Mouse (Mus musculus) spleen, embryonic (tissue): ENCODE results near the gene Fndc9.

Experiments used
- CTCF ChIA-PET: fragments of 350-600 bp; sonication (Branson Sonifier 250); formaldehyde crosslinking; loops from one replicate; lab custom pipeline; 2022; lab: Charles Lee

Fndc9 gene

DNA sequence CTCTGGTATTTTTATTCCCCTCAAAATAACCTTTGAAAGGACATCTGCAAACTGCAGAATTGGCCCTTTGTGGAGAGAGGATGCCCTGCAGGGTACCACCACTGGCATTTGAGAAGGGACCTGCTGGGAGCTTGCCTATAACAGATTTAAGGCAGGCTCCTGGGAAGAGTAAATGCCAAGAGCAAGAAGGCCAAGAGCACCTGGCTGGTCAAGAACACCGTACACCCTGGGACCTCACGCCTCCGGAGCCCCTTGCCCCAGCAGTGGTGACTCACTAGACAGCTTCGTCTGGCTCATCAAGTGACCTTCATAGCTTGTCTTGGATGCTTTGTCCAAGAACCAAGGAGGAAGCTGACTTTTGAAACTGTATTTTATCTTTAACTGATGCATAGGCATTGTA, 2.5 kb upstream of the Fndc9 start:
- CTCF ChIA-PET = no interaction called here

DNA sequence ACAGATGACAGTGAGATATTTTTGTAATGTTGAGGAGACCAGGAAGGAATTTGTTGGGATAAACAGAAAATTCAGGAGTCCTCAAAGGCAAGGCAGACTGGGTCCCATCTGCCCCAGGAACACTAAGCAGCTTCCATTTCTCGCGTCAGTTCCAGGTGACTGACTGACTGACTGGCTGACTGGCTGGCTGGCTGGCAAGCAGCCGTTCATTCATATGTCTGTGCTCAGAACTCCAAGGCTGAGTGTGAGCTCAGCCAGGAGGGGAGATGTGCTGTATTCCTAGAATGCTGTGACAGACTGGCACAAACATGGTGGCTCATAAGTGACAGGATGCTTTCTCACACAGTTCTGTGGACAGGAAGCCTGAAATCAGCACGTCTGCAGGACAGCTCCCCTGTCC, 1.4 kb upstream of the Fndc9 start:
- CTCF ChIA-PET = no interaction called here

DNA sequence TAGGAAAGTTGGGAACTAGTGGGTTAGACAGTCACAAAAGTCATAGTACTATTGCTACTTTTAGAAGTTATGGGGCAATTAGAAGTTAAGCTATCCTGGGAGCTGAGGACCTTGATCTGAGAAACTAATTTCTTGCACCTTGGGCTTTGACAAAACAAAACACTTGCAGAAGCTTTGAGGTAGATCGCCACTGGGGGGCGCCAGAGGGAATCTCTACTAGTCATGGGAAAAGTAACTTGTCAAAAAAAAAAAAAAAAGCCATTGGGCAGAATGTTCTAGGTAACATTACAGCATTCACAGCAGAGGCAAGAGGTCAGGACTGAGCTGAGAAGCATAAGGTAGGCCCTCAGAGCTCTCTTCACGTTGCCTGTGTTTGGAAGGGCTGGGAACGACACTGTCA, 1.6 kb downstream of the Fndc9 start:
- CTCF ChIA-PET = interaction anchor here (0.7 kb wide), 1 partner anchor 1151 kb away, joined by 5 read pairs; no protein-coding TSS in a partner anchor

DNA sequence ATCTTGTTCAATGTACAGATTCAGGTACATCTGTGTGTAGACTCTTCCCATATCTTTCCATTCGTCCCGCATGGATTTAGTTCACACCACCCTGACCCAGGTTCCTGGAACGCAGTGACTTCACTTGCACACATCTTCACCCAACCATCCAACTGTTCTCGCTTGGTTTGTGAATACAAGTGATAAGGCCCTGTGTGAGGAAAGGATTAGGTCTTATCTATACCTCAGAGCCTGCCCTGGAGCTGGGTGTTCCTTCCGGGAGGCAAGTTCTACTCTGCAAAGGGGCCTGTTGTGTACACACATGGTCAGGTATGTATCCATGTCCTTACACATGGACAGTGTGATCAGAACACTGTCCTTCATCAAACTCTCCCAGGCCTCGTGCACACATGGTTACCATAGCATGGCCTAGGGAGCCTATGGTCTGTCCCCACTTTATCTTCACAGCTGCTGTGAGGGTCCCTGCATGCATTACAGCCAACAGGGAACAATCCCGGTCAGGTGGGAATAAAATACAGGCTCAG, 5.9 kb downstream of the Fndc9 start:
- CTCF ChIA-PET = no interaction called here

DNA sequence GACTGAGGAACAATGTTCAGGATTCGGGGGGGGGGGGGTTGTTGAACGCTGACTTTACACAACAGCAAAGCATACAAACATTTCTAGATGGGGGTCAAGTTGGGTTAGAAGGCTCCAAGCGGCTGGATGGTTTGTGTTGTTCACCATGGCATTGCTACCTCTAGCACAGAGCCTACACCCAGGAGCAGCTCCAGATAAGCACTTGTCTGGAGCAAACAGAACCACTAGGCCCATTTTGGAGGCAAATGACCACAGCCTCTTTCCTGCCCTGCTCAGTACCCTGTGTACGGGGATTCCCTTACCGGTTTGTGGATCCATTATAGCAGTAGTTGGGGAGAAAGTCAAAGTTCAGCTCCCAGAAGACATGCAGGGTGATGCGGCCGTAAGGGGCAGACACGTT, 6.7 kb downstream of the Fndc9 start:
- CTCF ChIA-PET = interaction anchor here (0.7 kb wide), 1 partner anchor 20 kb away, joined by 13 read pairs; no protein-coding TSS in a partner anchor

DNA sequence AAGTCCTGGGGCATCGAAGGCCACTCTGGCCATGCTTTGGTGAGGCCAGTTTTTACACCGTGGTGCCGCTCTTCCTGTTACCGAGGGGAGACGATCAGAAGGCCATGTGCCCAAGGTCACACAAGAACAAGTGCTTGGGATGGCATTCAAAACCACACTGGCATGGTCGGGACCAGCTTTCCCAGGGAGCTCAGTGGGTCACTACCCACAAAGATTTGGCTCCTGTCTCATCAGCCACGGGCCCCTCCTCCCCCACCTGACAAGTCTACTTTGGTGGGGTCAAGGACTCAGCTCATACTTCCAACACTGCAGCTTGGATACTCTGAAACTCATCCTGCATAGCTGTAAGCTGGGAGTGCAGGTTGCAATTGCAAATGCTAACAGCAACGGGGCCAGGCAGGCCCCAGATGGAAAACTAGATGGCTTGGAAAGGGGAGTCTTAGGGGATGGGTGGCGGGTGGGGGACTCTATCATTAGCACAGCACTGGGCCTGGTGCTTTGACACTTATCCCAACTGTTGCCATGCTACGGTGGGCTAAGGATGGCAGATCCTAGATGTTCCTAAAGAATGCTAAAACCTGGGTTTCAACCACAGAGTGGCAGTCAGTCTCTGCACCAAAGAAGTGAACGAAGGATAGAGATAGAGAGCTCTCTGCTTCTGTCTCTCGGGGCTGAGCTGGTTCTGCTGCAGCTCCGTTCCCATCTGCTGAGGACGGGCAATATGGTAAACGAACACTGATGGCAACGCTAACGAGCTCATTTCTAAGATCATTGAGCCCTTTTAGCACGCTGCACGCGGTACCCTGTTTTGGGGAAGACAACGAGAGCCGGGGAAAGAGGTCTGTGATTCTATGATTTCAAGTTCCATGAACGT, 9.6 kb downstream of the Fndc9 start:
- CTCF ChIA-PET = no interaction called here

DNA sequence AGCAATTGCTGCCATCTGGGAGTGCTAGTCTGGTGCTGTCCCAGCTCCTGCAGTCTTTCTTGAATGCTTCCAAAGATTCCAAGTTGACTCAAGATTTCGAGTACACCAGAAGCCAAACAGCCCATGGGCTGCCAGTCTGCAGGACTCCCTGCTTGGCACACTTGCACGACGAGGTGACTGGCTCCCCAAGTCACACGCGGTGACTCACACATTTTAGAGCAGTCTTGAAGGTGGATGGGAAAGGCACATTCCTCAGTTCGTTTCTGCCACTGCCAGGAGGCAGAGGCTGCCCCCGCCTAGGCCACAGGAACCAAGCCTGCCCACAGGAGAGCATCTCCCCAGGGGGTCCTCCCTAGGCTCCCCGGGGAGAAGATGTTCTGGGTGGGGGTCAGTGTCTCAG, 10.6 kb downstream of the Fndc9 start:
- CTCF ChIA-PET = no interaction called here

DNA sequence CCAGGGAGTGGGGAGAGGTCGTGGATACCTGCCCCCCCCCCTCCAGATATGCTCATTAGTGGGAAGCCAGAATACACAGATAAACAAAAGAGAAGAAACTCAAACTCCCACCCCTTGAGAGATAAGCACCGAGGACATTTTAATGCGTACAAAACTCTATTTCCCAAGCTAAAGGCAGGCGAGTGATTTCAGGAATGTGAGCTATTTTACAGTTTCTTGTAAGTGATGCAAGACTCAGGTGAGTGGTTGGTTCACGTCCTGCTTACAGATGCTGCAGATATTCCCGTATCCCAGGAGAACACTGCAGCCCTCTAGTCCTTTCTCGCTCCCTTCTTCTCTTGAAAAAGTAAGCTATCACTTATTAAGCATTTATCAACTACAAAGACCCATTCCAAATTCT, 11.1 kb downstream of the Fndc9 start:
- CTCF ChIA-PET = no interaction called here

DNA sequence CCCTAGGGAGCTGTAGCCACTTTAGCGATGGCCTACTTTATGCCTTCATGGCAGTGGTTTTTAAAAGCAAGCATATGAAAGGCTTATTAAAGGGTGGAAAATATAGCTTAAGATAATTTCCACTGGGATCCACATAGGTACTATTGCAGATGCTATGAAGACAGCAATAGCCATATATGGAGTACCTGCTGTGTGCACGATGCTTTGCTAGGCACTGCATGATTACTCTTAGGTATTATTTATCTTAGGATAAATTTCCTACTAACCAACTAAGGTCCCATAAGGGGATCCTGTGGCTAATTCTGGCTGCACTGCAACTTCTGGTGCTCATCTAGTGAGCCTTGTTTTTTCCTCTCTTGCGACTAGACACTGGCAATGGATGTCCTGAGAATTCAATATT, 13.0 kb downstream of the Fndc9 start:
- CTCF ChIA-PET = no interaction called here

DNA sequence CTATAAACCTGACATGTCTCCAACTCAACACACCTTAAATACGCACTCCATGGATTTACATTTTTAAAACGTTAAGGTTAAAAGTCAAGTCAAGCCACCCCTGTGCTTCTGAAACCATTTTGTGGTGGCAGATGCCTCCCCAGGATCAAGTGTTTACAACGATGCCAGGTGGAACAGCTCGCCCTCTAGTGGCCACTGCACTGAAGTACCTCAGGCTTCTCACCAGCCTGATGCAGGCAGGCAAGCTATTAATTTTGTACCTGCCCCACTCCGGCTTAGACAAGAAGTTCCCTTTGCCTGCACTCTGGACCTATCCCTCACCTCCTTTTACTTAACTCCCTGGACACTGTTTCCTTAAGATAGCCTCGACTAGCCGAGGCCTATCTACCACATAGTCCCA, 16.7 kb downstream of the Fndc9 start:
- CTCF ChIA-PET = interaction anchor here (0.8 kb wide), 1 partner anchor 12 kb away, joined by 3 read pairs; no protein-coding TSS in a partner anchor

DNA sequence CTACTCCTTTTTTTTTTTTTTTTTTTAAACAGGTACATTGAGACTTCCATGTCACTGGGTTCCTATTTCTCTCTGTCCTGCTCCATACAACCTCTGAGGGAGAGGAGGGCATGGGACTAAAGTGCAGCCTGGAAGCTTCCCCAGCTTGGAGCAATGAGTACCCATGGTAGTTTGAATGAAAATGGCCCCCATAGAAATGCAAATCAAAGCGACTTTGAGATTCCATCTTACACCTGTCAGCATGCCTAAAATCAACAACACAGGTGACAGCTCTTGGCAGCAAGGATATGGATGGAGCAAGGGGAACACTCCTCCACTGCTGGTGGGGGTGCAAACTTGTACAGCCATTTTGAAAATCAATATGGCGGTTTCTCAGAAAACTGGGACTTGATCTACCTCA, 20.0 kb downstream of the Fndc9 start:
- CTCF ChIA-PET = interaction anchor here (0.6 kb wide), 1 partner anchor 14 kb away, joined by 3 read pairs; no protein-coding TSS in a partner anchor

DNA sequence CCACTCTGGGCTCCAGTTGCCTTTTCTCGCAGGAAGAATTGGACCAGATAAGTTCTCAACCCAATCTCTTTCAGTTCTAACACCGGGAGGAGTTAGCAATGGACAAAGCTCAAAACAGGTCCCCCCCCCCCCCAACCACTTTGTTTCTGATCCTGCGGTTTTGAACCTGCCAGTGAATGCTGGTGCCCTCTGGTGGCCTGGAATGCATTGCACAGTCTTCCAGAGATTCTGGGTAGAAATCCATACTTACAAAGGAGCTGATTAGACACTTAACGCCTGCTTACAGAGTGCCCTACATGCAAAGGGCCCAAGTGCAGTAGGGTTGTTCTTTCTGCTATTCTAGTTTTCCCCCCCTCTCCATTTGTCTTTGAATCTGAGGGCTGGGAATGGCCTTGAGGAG, 22.9 kb downstream of the Fndc9 start:
- CTCF ChIA-PET = interaction anchor here (1.0 kb wide), 1 partner anchor 18 kb away, joined by 3 read pairs; no protein-coding TSS in a partner anchor

DNA sequence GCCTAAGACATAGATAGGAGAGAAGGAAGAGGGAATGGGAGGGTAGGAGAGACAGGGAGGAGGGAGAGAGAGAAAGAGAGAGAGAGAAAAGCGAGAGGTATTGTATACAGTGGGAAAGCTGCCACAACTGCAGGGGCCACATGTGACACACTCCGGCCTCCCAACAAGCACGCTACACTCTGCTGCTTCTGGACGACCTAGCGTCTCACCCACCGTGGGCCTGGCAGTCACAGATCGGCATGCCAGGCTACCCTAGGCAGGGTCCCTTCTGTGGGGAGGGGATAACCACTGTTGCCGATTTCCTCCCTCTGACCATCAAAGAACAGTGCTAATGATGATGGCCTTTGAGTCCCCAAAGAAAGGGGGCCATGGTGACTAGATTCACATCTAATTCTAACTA, 23.4 kb downstream of the Fndc9 start:
- CTCF ChIA-PET = no interaction called here

DNA sequence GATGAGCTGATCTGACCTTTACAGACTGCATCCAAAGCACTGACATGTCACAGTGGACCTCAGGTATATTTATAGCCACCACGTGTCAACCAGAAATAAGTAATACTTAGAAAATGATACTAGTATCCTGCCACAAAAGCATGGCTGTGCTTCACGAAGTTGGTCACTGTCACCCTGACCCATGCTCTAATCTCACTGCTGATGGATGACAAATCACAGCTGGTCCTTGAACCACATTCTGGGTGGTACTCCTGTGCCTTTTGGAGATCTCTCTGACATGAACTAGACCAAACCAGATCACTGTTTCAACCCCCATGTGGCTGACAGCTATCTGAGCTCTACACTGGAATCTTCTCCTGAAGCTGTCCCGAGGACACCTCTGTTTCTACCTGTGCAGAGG, 27.5 kb downstream of the Fndc9 start:
- CTCF ChIA-PET = no interaction called here

DNA sequence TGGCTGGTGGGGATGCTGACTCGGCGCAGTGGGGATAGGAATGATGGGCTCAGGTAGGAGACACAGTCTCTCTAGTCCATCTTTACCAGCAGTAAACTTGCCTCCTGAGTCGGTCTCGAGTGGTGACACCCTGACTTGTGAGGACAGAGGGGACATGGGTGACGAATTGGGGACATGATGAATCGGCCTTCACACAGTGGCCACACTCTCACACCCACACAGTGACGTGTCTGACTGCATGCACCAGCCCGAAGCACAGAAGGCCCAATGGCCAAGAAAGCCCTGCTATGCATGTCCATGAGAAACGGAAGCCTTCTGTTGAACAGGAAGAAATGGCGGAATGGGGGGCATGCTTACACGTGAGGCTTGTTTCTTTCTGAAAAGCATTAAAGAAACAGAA, 28.0 kb downstream of the Fndc9 start:
- CTCF ChIA-PET = no interaction called here

DNA sequence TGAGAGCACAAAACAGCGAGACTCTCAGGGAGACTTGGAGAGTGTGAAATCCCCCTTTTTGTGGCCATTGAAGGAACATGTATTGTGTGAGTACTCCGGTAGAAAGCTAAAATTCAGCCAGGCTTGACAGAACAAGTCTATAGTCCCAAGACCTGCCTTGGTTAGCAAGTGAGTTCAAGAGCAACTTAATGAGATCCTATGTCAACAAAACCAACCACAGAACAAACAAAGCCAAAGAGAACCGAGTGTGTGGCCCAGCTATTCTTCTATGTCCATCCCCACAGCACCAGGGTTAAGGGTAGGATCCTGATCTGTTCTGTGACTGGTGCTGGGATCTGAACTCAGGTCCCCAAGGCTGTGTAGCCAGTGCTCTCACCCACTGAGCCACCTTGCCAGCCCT, 29.3 kb downstream of the Fndc9 start:
- CTCF ChIA-PET = interaction anchor here (0.8 to 1.0 kb wide), 2 partner anchors 11 to 13 kb away, joined by 3 read pairs; no protein-coding TSS in a partner anchor

DNA sequence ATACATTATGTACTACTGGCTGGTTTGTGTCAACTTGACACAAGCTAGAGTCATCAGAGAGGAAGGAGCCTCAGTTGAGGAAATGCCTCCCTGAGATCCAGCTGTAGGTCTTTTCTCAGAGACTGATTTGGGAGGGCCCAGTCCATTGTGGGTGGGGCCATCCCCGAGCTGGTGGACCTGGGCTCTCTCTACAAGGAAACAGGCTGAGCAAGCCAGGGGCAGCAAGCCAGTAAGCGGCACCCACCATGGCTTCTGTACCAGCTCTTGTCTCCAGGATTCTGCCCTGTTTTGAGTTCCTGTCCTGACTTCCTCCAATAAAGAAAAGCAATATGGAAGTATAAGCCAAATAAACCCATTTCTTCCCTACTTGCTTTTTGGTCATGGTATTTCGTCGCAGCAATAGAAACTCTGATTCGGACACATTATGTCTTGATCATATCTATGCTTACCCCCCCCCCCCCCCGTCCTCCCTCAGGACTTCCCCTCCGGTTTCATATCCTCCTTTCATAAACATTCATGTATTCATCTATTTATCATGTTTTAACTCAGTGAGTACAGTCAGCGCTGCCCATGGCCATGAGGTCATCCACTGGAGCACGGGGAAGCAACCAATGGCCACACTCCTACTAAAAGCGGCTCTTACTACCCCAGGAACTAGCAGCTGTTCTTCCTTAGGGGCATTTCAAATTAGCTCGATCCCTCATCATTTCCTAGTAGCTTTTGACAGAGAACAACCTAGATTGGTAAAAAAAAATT, 29.9 kb downstream of the Fndc9 start:
- CTCF ChIA-PET = interaction anchor here (1.0 kb wide), 1 partner anchor 10 kb away, joined by 3 read pairs; no protein-coding TSS in a partner anchor

DNA sequence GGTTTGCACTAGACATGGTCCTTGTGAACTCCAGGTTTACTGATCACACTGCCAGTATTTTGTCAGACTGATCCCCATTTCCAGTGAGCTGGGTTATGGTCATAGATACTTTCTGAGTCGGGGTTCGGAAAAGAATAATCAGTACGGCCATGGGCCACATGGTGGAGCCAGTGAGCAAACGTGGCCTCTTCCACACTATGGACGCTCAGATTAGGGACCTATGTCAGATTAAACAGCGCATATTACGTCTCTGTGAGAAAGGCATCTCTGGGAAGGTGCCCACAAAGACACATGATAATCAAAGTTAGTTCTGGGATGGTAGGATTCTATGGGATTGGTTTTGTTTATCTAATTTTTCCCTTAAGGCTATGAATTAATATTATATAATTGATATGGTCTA, 33.7 kb downstream of the Fndc9 start:
- CTCF ChIA-PET = interaction anchor here (0.7 to 1.4 kb wide), 3 partner anchors 14 to 36 kb away, joined by 3 to 5 read pairs (median 3); no protein-coding TSS in a partner anchor

DNA sequence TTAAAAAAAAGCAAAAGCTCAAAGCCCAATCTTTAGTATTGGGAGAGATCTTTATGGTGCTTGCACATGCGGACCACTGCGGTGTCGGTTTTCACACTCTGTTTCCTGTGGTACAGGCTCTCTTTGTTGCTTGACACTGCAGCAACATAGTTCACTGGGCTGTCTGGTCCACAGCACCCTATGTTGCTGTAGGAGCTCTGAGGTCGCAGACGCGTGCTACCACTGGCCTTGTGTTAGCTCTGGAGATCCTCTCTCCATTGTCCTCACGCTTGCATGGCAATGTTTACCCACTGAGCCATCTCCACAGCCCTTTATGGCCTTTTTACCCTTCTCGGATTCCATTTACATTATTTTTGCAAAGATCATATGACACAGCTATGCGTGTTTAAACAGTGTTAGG, 34.1 kb downstream of the Fndc9 start:
- CTCF ChIA-PET = interaction anchor here (0.5 to 1.4 kb wide), 5 partner anchors 13 to 161 kb away, joined by 3 to 5 read pairs (median 3); no protein-coding TSS in a partner anchor

DNA sequence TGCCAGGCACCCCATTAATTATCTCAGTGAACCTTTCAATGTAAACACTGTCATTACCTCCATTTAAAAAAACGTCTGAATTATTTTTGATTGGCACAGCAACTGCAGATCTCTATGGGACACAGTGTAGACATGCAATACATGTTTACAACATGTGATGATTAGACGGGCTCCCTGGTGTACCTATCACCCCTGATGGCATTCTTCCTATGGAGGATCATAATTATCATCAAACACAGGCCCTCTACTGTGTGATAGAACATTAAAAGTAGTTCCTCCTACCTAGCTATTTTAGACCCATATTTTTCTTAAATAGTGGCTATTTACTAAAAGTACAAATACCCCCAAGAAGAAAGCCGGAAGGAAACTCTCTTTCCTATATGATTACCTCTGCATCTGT, 34.6 kb downstream of the Fndc9 start:
- CTCF ChIA-PET = interaction anchor here (0.5 to 1.4 kb wide), 5 partner anchors 13 to 161 kb away, joined by 3 to 5 read pairs (median 3); no protein-coding TSS in a partner anchor

DNA sequence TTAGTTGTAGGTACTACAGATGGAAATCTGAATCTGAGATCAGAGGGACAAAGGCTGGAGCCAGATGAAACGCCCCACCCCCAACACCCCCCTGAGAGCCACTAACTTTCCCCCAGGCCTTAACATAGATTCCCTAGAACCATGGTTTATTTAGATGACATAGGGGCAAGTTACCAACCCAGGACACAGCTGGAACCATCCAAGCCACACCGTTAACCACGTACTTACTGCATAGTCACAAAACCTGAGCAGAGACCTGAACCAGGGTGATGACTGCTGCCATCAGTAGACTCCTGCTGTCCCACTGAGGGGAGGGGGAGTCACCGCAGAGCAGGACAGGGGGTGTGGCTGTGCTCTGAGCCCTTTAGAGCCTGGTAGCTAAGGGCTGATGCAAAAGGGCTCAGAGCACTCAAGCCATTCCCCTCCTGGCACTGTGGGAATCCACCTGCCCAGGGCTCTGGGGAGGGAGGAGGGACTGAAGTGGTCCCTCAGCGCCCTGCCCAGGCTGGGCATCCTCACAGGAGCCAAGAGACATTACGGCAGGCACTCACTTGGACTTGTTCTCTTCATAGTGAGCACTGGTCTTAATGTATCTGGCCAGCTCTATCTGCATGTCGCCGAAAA, 36.8 kb downstream of the Fndc9 start:
- CTCF ChIA-PET = interaction anchor here (0.9 kb wide), 1 partner anchor 41 kb away, joined by 3 read pairs; the partner anchor contains the start of gene Cyfip2
